Mouse (Mus musculus) neural tube, embryonic 15.5 days (tissue): ENCODE results near the gene Tpst1. TPM values are rescaled to one million over a fixed set of nuclear protein-coding genes. Genes with fewer than 3 reads are reported as not detected.
A peak's percentile ranks its signal among the peaks of the same experiment; 100 is the strongest.

Experiments
- ATAC-seq: fragments of 200-750 bp; cut with Nextera tagmentation; 2 replicates; pipeline ENCODE4 v1.8.0; 2017; ENCODE audit warnings: mild to moderate bottlenecking, moderate TSS enrichment, moderate library complexity; ENCODE audit not compliant: low FRiP score
- H3K27ac ChIP-seq: fragments of 300-500 bp; sonication (generic); replicated peaks from 2 replicates; pipeline ENCODE4 v1.5.1; 2015; ENCODE audit warnings: mild to moderate bottlenecking, inconsistent platforms
- H3K27me3 ChIP-seq: fragments of 300-500 bp; sonication (generic); replicated peaks from 2 replicates; pipeline ENCODE4 v1.6.1; 2015; ENCODE audit warnings: inconsistent platforms
- H3K36me3 ChIP-seq: fragments of 300-500 bp; sonication (generic); 2 replicates; pipeline ENCODE4 v1.6.1; 2015; ENCODE audit warnings: inconsistent platforms
- H3K4me1 ChIP-seq: fragments of 300-500 bp; sonication (generic); 2 replicates; pipeline ENCODE4 v1.6.1; 2015; ENCODE audit warnings: inconsistent platforms
- H3K4me2 ChIP-seq: fragments of 300-500 bp; sonication (generic); 2 replicates; pipeline ENCODE4 v1.6.1; 2015; ENCODE audit warnings: inconsistent platforms, mild to moderate bottlenecking, moderate library complexity
- H3K4me3 ChIP-seq: fragments of 300-500 bp; sonication (generic); replicated peaks from 2 replicates; pipeline ENCODE4 v1.5.1; 2015; ENCODE audit warnings: mild to moderate bottlenecking, inconsistent platforms
- H3K9ac ChIP-seq: fragments of 300-500 bp; sonication (generic); replicated peaks from 2 replicates; pipeline ENCODE4 v1.6.1; 2015; ENCODE audit warnings: mild to moderate bottlenecking, inconsistent platforms
- H3K9me3 ChIP-seq: fragments of 300-500 bp; sonication (generic); replicated peaks from 2 replicates; pipeline ENCODE4 v1.6.1; 2016; ENCODE audit warnings: inconsistent platforms
- WGBS: fragments of 180-500 bp; shearing (Covaris S2); methylation state at CpG from one replicate; pipeline ENCODE4 v1.1.7; 2015; ENCODE audit warnings: mixed read lengths; 5-methylcytosine and 5-hydroxymethylcytosine counted together
- polyA plus RNA-seq: library from polyadenylated mRNA; unstranded; fragments of >200 nt; fragmentation: Nextera tagmentation; extraction: Ambion mirVana; gene quantifications from 2 replicates; pipeline ENCODE4 v1.2.1, GENCODE M21; 2015

The Tpst1 gene
- polyA plus RNA-seq, 1 experiment from 2014 or later, result 58.8 TPM

- Histone ChIP-seq H3K4me2 (peak overlapping the region; percentile 75), H3K4me1 (peaks cover 20% of the 10 kb centered on the region), H3K9ac (peak overlapping the region; percentile 61), H3K27me3 (no peaks in the 10 kb centered on the region; the same call in 1 of the 2 replicates), H3K36me3 (peaks cover 4% of the 10 kb centered on the region; the same call in 1 of the 2 replicates), H3K27ac (peak overlapping the region; percentile 72), H3K9me3 (0 out of 2 replicates have a peak, but pooled peaks cover 5% of the 10 kb centered on the region), H3K4me3 (peak overlapping the region; percentile 55)
- WGBS, result under 1% methylated on average over 73 of the region's 86 CpGs
- peak; percentile 99 for ATAC-seq
Measured at GRCm38 (mm10) chr5:130079202-130080050, 6.3 kb downstream of the Tpst1 start.

- Histone ChIP-seq H3K36me3 (peaks cover 4% of the 10 kb centered on the region; the same call in 1 of the 2 replicates), H3K4me2 (peak overlapping the region; percentile 75), H3K4me1 (peaks cover 20% of the 10 kb centered on the region), H3K4me3 (peak overlapping the region; percentile 55), H3K27ac (0 out of 2 replicates have a peak overlapping the region, but pooled peaks have one; percentile 72), H3K9ac (peak overlapping the region; percentile 61), H3K9me3 (0 out of 2 replicates have a peak, but pooled peaks cover 5% of the 10 kb centered on the region), H3K27me3 (no peaks in the 10 kb centered on the region; the same call in 1 of the 2 replicates)
- 75% methylated on average over 16 of the region's 16 CpGs for WGBS
- 0 out of 2 replicates have a peak, but pooled peaks have one; percentile 5 for ATAC-seq
Measured at GRCm38 (mm10) chr5:130080051-130080681, 7.0 kb downstream of the Tpst1 start.

GRCm38 (mm10) chr5:130081181-130081881 lies 8.2 kb downstream of the Tpst1 start:
- no peak overlapping the region for H3K27ac ChIP-seq
- H3K4me2 ChIP-seq, result no peak overlapping the region
- no peak for ATAC-seq
- H3K9me3 ChIP-seq, result 0 out of 2 replicates have a peak, but pooled peaks cover 5% of the 10 kb centered on the region
- peaks cover 20% of the 10 kb centered on the region for H3K4me1 ChIP-seq
- H3K27me3 ChIP-seq, result no peaks in the 10 kb centered on the region; the same call in 1 of the 2 replicates
- WGBS, result 98% methylated on average over 8 of the region's 8 CpGs
- peaks cover 10% of the 10 kb centered on the region; the same call in 1 of the 2 replicates for H3K36me3 ChIP-seq
- no peak overlapping the region for H3K4me3 ChIP-seq
- H3K9ac ChIP-seq, result no peak overlapping the region

- Histone ChIP-seq H3K27me3 (no peaks in the 10 kb centered on the region; the same call in 1 of the 2 replicates), H3K36me3 (peaks cover 10% of the 10 kb centered on the region; the same call in 1 of the 2 replicates), H3K9me3 (0 out of 2 replicates have a peak, but pooled peaks cover 5% of the 10 kb centered on the region), H3K9ac (no peak overlapping the region), H3K4me2 (no peak overlapping the region), H3K4me3 (no peak overlapping the region), H3K27ac (no peak overlapping the region), H3K4me1 (peaks cover 20% of the 10 kb centered on the region)
- no peak for ATAC-seq
- WGBS, result 88% methylated on average over 4 of the region's 4 CpGs
Measured at GRCm38 (mm10) chr5:130082431-130082830, 9.3 kb downstream of the Tpst1 start.

- no peak overlapping the region for H3K27ac ChIP-seq
- no peak overlapping the region for H3K4me2 ChIP-seq
- no peak for ATAC-seq
- 0 out of 2 replicates have a peak, but pooled peaks cover 5% of the 10 kb centered on the region for H3K9me3 ChIP-seq
- H3K36me3 ChIP-seq, result peaks cover 13% of the 10 kb centered on the region; the same call in 1 of the 2 replicates
- no peaks in the 10 kb centered on the region for H3K27me3 ChIP-seq
- 92% methylated on average over 3 of the region's 3 CpGs for WGBS
- no peak overlapping the region for H3K4me3 ChIP-seq
- H3K9ac ChIP-seq, result no peak overlapping the region
- peaks cover 13% of the 10 kb centered on the region for H3K4me1 ChIP-seq
Measured at GRCm38 (mm10) chr5:130084271-130084670, 11.1 kb downstream of the Tpst1 start.

GRCm38 (mm10) chr5:130088008-130088407 lies 14.9 kb downstream of the Tpst1 start:
- 0 out of 2 replicates have a peak, but pooled peaks cover 9% of the 10 kb centered on the region for H3K36me3 ChIP-seq
- no peak overlapping the region for H3K4me2 ChIP-seq
- H3K4me3 ChIP-seq, result no peak overlapping the region
- H3K4me1 ChIP-seq, result no peaks in the 10 kb centered on the region
- H3K9me3 ChIP-seq, result no peaks in the 10 kb centered on the region
- WGBS, result 90% methylated on average over 7 of the region's 7 CpGs
- no peak overlapping the region for H3K9ac ChIP-seq
- no peak overlapping the region for H3K27ac ChIP-seq
- H3K27me3 ChIP-seq, result no peaks in the 10 kb centered on the region
- no peak for ATAC-seq

GRCm38 (mm10) chr5:130088612-130089011 lies 15.5 kb downstream of the Tpst1 start:
- Histone ChIP-seq H3K27me3 (no peaks in the 10 kb centered on the region), H3K9ac (no peak overlapping the region), H3K4me3 (no peak overlapping the region), H3K9me3 (no peaks in the 10 kb centered on the region), H3K27ac (no peak overlapping the region), H3K36me3 (0 out of 2 replicates have a peak, but pooled peaks cover 9% of the 10 kb centered on the region), H3K4me2 (no peak overlapping the region), H3K4me1 (no peaks in the 10 kb centered on the region)
- no peak for ATAC-seq
- WGBS, result 93% methylated on average over 4 of the region's 4 CpGs

- H3K27ac ChIP-seq, result no peak overlapping the region
- 84% methylated on average over 7 of the region's 7 CpGs for WGBS
- ATAC-seq, result no peak
- no peak overlapping the region for H3K4me2 ChIP-seq
- no peaks in the 10 kb centered on the region for H3K27me3 ChIP-seq
- no peaks in the 10 kb centered on the region for H3K9me3 ChIP-seq
- no peak overlapping the region for H3K4me3 ChIP-seq
- 0 out of 2 replicates have a peak, but pooled peaks cover 9% of the 10 kb centered on the region for H3K36me3 ChIP-seq
- no peak overlapping the region for H3K9ac ChIP-seq
- no peaks in the 10 kb centered on the region for H3K4me1 ChIP-seq
Measured at GRCm38 (mm10) chr5:130089177-130089576, 16.1 kb downstream of the Tpst1 start.

GRCm38 (mm10) chr5:130089626-130090393 lies 16.7 kb downstream of the Tpst1 start:
- H3K4me1 ChIP-seq, result no peaks in the 10 kb centered on the region
- H3K4me2 ChIP-seq, result no peak overlapping the region
- ATAC-seq, result no peak
- no peak overlapping the region for H3K9ac ChIP-seq
- H3K27me3 ChIP-seq, result no peaks in the 10 kb centered on the region
- 0 out of 2 replicates have a peak, but pooled peaks cover 9% of the 10 kb centered on the region for H3K36me3 ChIP-seq
- H3K9me3 ChIP-seq, result no peaks in the 10 kb centered on the region
- H3K4me3 ChIP-seq, result no peak overlapping the region
- WGBS, result 94% methylated on average over 18 of the region's 18 CpGs
- no peak overlapping the region for H3K27ac ChIP-seq

GRCm38 (mm10) chr5:130096754-130097153 lies 23.6 kb downstream of the Tpst1 start:
- no peak overlapping the region for H3K4me3 ChIP-seq
- 63% methylated on average over 12 of the region's 12 CpGs for WGBS

More at GRCm38 (mm10) chr5:130096754-130097153, 23.6 kb downstream of the Tpst1 start:
- Histone ChIP-seq H3K36me3 (peaks cover 2% of the 10 kb centered on the region), H3K4me2 (no peak overlapping the region), H3K4me1 (no peaks in the 10 kb centered on the region), H3K27ac (no peak overlapping the region), H3K9me3 (no peaks in the 10 kb centered on the region), H3K27me3 (no peaks in the 10 kb centered on the region), H3K9ac (no peak overlapping the region)
- no peak for ATAC-seq
